Mouse (Mus musculus): Measurements from ENCODE around the gene S1pr5.

GRCm38 (mm10) chr9:21213617-21214190 is 34.5 kb downstream of the S1pr5 start:
- peak; percentile 28; the same call in 1 of the 2 replicates for TF ChIP-seq CTCF (IDR thresholded peaks at IDR 0.05; ENCODE audit: insufficient read depth, low read depth, low read length)
- TF ChIP-seq POLR2A (IDR thresholded peaks at IDR 0.05; ENCODE audit: insufficient read depth, low read depth, low read length): no peak
